Comparison of ENCODE assay signal across 9 mouse cellular contexts in genomic region chr5:118169222-118170221, GRCm38 (mm10). TPM values are rescaled to one million over a fixed set of nuclear protein-coding genes. Genes with fewer than 3 reads are reported as not detected.
DNase-seq lines count a peak whose midpoint lies in the region; ATAC-seq and TF ChIP-seq lines count a peak whose summit lies in the region.
"Had no signal": no experiment of that assay in that cellular context is flagged by ENCODE, and none has a peak within 500 bp of the region (broad histone marks: within the 10 kb centered on the region; RNA-seq: fewer than 3 reads in every experiment).

No protein-coding gene starts in this region.

- WGBS in hindbrain, embryonic 12.5 days, result under 1% methylated on average over 111 of the region's 117 CpGs
- WGBS in liver, embryonic 16.5 days (ENCODE audit: insufficient replicate concordance), result 1% methylated on average over 110 of the region's 117 CpGs
- WGBS in stomach, embryonic 16.5 days, result under 1% methylated on average over 112 of the region's 117 CpGs

- TF ChIP-seq CTCF in ES-Bruce4 (IDR thresholded peaks at IDR 0.05; ENCODE audit: low read depth, low read length), result no peak

- no peaks in the 10 kb centered on the region for H3K4me1 ChIP-seq in ES-Bruce4 (ENCODE audit: control insufficient read depth, insufficient read depth, low read length)
- H3K4me1 ChIP-seq in hindbrain, embryonic 12.5 days, result peaks cover 38% of the 10 kb centered on the region
- no peaks in the 10 kb centered on the region; the same call in none of the 2 replicates for H3K4me1 ChIP-seq in liver, embryonic 16.5 days (ENCODE audit: control insufficient read depth, low read depth, low read length)
- peaks cover 20% of the 10 kb centered on the region; the same call in 1 of the 2 replicates for H3K4me1 ChIP-seq in stomach, embryonic 16.5 days (ENCODE audit: control insufficient read depth, insufficient read depth, low read length)

- ATAC-seq in hindbrain, embryonic 12.5 days (ENCODE audit: low FRiP score), result no peak
- ATAC-seq in liver, embryonic 16.5 days (ENCODE audit: low read depth), result no peak
- no peak for ATAC-seq in stomach, embryonic 16.5 days (ENCODE audit: insufficient read depth, low FRiP score)

- DNase-seq in heart, adult 11 months, result peak; percentile 93
- no peak for DNase-seq in heart, postnatal 25 days (ENCODE audit: low spot score)
- DNase-seq in embryo, embryonic 10 days (ENCODE audit: low spot score), result peak; percentile 34
- no peak for DNase-seq in testis, postnatal 10 days (ENCODE audit: low spot score)

- H3K4me3 ChIP-seq in ES-Bruce4 (ENCODE audit: low read depth, low read length), result peak overlapping the region; percentile 65
- H3K4me3 ChIP-seq in hindbrain, embryonic 12.5 days, result peak overlapping the region; percentile 47
- H3K4me3 ChIP-seq in liver, embryonic 16.5 days (ENCODE audit: low read depth, low read length), result peak overlapping the region; percentile 42
- H3K4me3 ChIP-seq in stomach, embryonic 16.5 days (replicated peaks; ENCODE audit: low read length), result peak overlapping the region; percentile 52

- H3K27me3 ChIP-seq in ES-Bruce4 (ENCODE audit: control insufficient read depth, insufficient read depth, low read length, poor library complexity, severe bottlenecking), result peaks cover 16% of the 10 kb centered on the region
- H3K27me3 ChIP-seq in hindbrain, embryonic 12.5 days, result peaks cover 86% of the 10 kb centered on the region
- H3K27me3 ChIP-seq in liver, embryonic 16.5 days (ENCODE audit: control insufficient read depth, insufficient read depth, low read depth, low read length), result peaks cover 75% of the 10 kb centered on the region
- peaks cover 69% of the 10 kb centered on the region for H3K27me3 ChIP-seq in stomach, embryonic 16.5 days (ENCODE audit: control insufficient read depth, insufficient read depth, low read length)

- peak overlapping the region; percentile 78 for H3K9ac ChIP-seq in ES-Bruce4 (ENCODE audit: low read depth, poor library complexity, severe bottlenecking)
- H3K9ac ChIP-seq in hindbrain, embryonic 12.5 days, result peak overlapping the region; percentile 63
- no peak overlapping the region for H3K9ac ChIP-seq in liver, embryonic 16.5 days (ENCODE audit: low read depth, low read length)
- H3K9ac ChIP-seq in stomach, embryonic 16.5 days (ENCODE audit: low read length), result peak overlapping the region; percentile 60

- no peaks in the 10 kb centered on the region for H3K36me3 ChIP-seq in ES-Bruce4 (ENCODE audit: control insufficient read depth, insufficient read depth, low read length, poor library complexity, severe bottlenecking)
- no peaks in the 10 kb centered on the region for H3K36me3 ChIP-seq in hindbrain, embryonic 12.5 days
- no peaks in the 10 kb centered on the region for H3K36me3 ChIP-seq in liver, embryonic 16.5 days (ENCODE audit: control insufficient read depth, insufficient read depth)
- H3K36me3 ChIP-seq in stomach, embryonic 16.5 days (ENCODE audit: control insufficient read depth, insufficient read depth, low read length), result no peaks in the 10 kb centered on the region

- intact Hi-C loops in heart, postnatal 25 days (cut with DNase I), result loop anchor here (5.0 to 10.0 kb wide), 2 partner anchors 73 to 165 kb away; no protein-coding TSS in a partner anchor

- no peak for TF ChIP-seq POLR2A in ES-Bruce4 (IDR thresholded peaks at IDR 0.05; ENCODE audit: insufficient read depth, low read length)

- H3K27ac ChIP-seq in ES-Bruce4 (ENCODE audit: insufficient read depth, low read length), result no peak overlapping the region
- H3K27ac ChIP-seq in hindbrain, embryonic 12.5 days, result no peak overlapping the region
- no peak overlapping the region for H3K27ac ChIP-seq in liver, embryonic 16.5 days (ENCODE audit: low read length)
- H3K27ac ChIP-seq in stomach, embryonic 16.5 days (ENCODE audit: low read length), result no peak overlapping the region

- H3K4me2 ChIP-seq in hindbrain, embryonic 12.5 days (replicated peaks), result peak overlapping the region; percentile 93
- H3K4me2 ChIP-seq in liver, embryonic 16.5 days (ENCODE audit: low read depth, low read length), result peak overlapping the region; percentile 62
- H3K4me2 ChIP-seq in stomach, embryonic 16.5 days (ENCODE audit: low read depth, low read length), result peak overlapping the region; percentile 97

- TF ChIP-seq EP300 in ES-Bruce4 (IDR thresholded peaks at IDR 0.05; ENCODE audit: insufficient read depth, low read depth, low read length), result no peak

- no peaks in the 10 kb centered on the region for H3K9me3 ChIP-seq in ES-Bruce4 (replicated peaks; ENCODE audit: control insufficient read depth, insufficient read depth, low read length, poor library complexity, severe bottlenecking)
- H3K9me3 ChIP-seq in hindbrain, embryonic 12.5 days (replicated peaks), result no peaks in the 10 kb centered on the region
- no peaks in the 10 kb centered on the region for H3K9me3 ChIP-seq in liver, embryonic 16.5 days (replicated peaks; ENCODE audit: control insufficient read depth, low read length)
- no peaks in the 10 kb centered on the region for H3K9me3 ChIP-seq in stomach, embryonic 16.5 days (replicated peaks; ENCODE audit: control insufficient read depth, low read length)

RNA-seq across cellular contexts. Expression of gene Hrk, which starts 5.1 kb away (rescaled TPM):
- total RNA-seq in heart, postnatal 25 days (2021), result under 1 TPM; 0.56 to 0.88 TPM
- 1.3 and 1.6 TPM in 2 replicates for polyA plus RNA-seq in ES-Bruce4 (2011; ENCODE audit: insufficient read depth, insufficient read length, low read depth, missing spikeins)
- 1.8 TPM in 2 replicates for polyA plus RNA-seq in hindbrain, embryonic 12.5 days (2016; fragmentation: Nextera tagmentation; extraction: Ambion mirVana)
- polyA plus RNA-seq in liver, embryonic 16.5 days (2015; fragmentation: Nextera tagmentation; extraction: Ambion mirVana), result not detected in 2 replicates
- polyA plus RNA-seq in stomach, embryonic 16.5 days (2015; fragmentation: Nextera tagmentation; extraction: Ambion mirVana), result 0.44 and 0.52 TPM in 2 replicates
- total RNA-seq: CH12.LX had no signal

RNA-seq across cellular contexts. Expression of gene Fbxw8, which starts 14.3 kb away (rescaled TPM):
- total RNA-seq in heart, postnatal 25 days (2021), result 10 to 100 TPM; 40.3 to 43.6 TPM
- 36.3 and 37.1 TPM in 2 replicates for polyA plus RNA-seq in ES-Bruce4 (2011; ENCODE audit: insufficient read depth, insufficient read length, low read depth, missing spikeins)
- polyA plus RNA-seq in hindbrain, embryonic 12.5 days (2016; fragmentation: Nextera tagmentation; extraction: Ambion mirVana), result 42.0 and 45.0 TPM in 2 replicates
- 6.5 and 7.9 TPM in 2 replicates for polyA plus RNA-seq in liver, embryonic 16.5 days (2015; fragmentation: Nextera tagmentation; extraction: Ambion mirVana)
- 16.5 and 18.3 TPM in 2 replicates for polyA plus RNA-seq in stomach, embryonic 16.5 days (2015; fragmentation: Nextera tagmentation; extraction: Ambion mirVana)

Comparison
In these comparisons a context has a peak if more than half of its experiments do, and no peak if none do; other contexts are left out.
1. DNase-seq: peak in heart, adult 11 months (single experiment) and embryo, embryonic 10 days (single experiment); none in heart, postnatal 25 days (single experiment) and testis, postnatal 10 days (single experiment).
2. Peak in every context shown above with its lines, with median percentiles within 50 percentile points of each other: H3K4me3 ChIP-seq and H3K4me2 ChIP-seq.